ENCODE assay signal across 34 mouse cellular contexts in the genomic region with DNA sequence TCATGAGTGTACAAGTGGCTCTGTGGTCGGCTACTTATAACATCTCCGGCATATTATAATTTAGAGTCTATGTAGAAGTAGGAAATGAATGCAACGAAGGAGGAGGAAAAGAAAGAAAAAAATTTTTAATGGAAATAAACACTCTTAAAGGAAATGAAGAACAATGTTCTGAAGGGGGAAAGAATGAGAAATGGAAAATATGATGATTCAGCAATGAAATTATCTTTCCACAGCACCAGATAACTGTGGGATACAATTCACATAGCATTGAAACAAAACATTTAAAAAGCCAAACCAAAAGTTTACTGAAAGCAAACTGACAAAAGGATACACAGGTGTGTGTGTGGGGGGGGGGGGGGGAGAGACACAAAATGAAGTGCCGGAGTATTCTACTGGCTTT. TPM values are rescaled to one million over a fixed set of nuclear protein-coding genes. Genes with fewer than 3 reads are reported as not detected.
"Had no signal": no experiment of that assay in that cellular context is flagged by ENCODE, and none has a peak within 500 bp of the region (broad histone marks: within the 10 kb centered on the region; RNA-seq: fewer than 3 reads in every experiment).

No protein-coding gene starts in this region.

- H3K9ac ChIP-seq: embryonic facial prominence, embryonic 12.5 days; embryonic facial prominence, embryonic 13.5 days; embryonic facial prominence, embryonic 15.5 days; forebrain, embryonic 12.5 days; forebrain, embryonic 13.5 days; forebrain, embryonic 15.5 days; forebrain, postnatal 0 days had no signal

- H3K27ac ChIP-seq: embryonic facial prominence, embryonic 10.5 days; embryonic facial prominence, embryonic 12.5 days; embryonic facial prominence, embryonic 13.5 days; embryonic facial prominence, embryonic 15.5 days; forebrain, embryonic 10.5 days; forebrain, embryonic 12.5 days; forebrain, embryonic 13.5 days; forebrain, embryonic 15.5 days; gastrocnemius, adult 2 months; heart, adult 2 months; heart, embryonic 10.5 days had no signal

- H3K9me3 ChIP-seq: embryonic facial prominence, embryonic 10.5 days; embryonic facial prominence, embryonic 12.5 days; embryonic facial prominence, embryonic 13.5 days; embryonic facial prominence, embryonic 15.5 days; forebrain, embryonic 10.5 days; forebrain, embryonic 12.5 days; forebrain, embryonic 13.5 days; forebrain, embryonic 15.5 days; heart, embryonic 10.5 days had no signal

- H3K36me3 ChIP-seq: embryonic facial prominence, embryonic 10.5 days; embryonic facial prominence, embryonic 12.5 days; embryonic facial prominence, embryonic 13.5 days; embryonic facial prominence, embryonic 15.5 days; forebrain, embryonic 10.5 days; forebrain, embryonic 12.5 days; forebrain, embryonic 15.5 days; heart, embryonic 10.5 days had no signal

- H3K4me3 ChIP-seq: embryonic facial prominence, embryonic 10.5 days; embryonic facial prominence, embryonic 12.5 days; embryonic facial prominence, embryonic 13.5 days; embryonic facial prominence, embryonic 15.5 days; erythroblast, embryonic 14.5 days; forebrain, embryonic 10.5 days; forebrain, embryonic 12.5 days; forebrain, embryonic 13.5 days; forebrain, embryonic 15.5 days; gastrocnemius, adult 2 months; heart, adult 2 months; heart, embryonic 10.5 days had no signal

- H3K4me2 ChIP-seq: embryonic facial prominence, embryonic 12.5 days; embryonic facial prominence, embryonic 13.5 days; embryonic facial prominence, embryonic 15.5 days; forebrain, embryonic 12.5 days; forebrain, embryonic 13.5 days; forebrain, embryonic 15.5 days had no signal

- H3K27me3 ChIP-seq: embryonic facial prominence, embryonic 12.5 days; embryonic facial prominence, embryonic 13.5 days; embryonic facial prominence, embryonic 15.5 days; forebrain, embryonic 12.5 days; forebrain, embryonic 13.5 days; forebrain, embryonic 15.5 days had no signal

- H3K4me1 ChIP-seq: embryonic facial prominence, embryonic 10.5 days; embryonic facial prominence, embryonic 12.5 days; embryonic facial prominence, embryonic 13.5 days; embryonic facial prominence, embryonic 15.5 days; forebrain, embryonic 10.5 days; forebrain, embryonic 12.5 days; forebrain, embryonic 13.5 days; forebrain, embryonic 15.5 days; heart, embryonic 10.5 days had no signal

- DNase-seq: cerebellum, adult 9-11 months; cerebellum, postnatal 10 days; cerebellum, postnatal 14 days; cerebellum, postnatal 25 days; cerebellum, postnatal 36 days; embryo, embryonic 11 days; forebrain, postnatal 0 days; gastrocnemius, adult 2 months; gastrocnemius, postnatal 10 days; gastrocnemius, postnatal 14 days; gastrocnemius, postnatal 25 days; gastrocnemius, postnatal 36 days; heart, adult 11 months; heart, adult 18-20 months; heart, adult 2 months had no signal

RNA-seq across cellular contexts. Expression of a gene that starts 11.6 kb away (rescaled TPM):
- total RNA-seq: common myeloid progenitor, adult 5-6 weeks; forebrain, postnatal 0 days; gastrocnemius, adult 8-10 months; gastrocnemius, postnatal 10 days; granulocyte monocyte progenitor cell, adult 5-6 weeks had no signal
- polyA plus RNA-seq: cortical plate, adult 2 months; embryonic facial prominence, embryonic 10.5 days; embryonic facial prominence, embryonic 11.5 days; embryonic facial prominence, embryonic 12.5 days; embryonic facial prominence, embryonic 13.5 days; embryonic facial prominence, embryonic 15.5 days; erythroblast, embryonic 14.5 days; forebrain, embryonic 10.5 days; forebrain, embryonic 11.5 days; forebrain, embryonic 12.5 days; forebrain, embryonic 13.5 days; forebrain, embryonic 14.5 days; forebrain, embryonic 15.5 days; forebrain, embryonic 16.5 days; forebrain, postnatal 0 days; frontal cortex, adult 2 months; heart, embryonic 10.5 days had no signal

RNA-seq across cellular contexts. Expression of a gene that starts 23.2 kb away (rescaled TPM):
- polyA plus RNA-seq: erythroblast, embryonic 14.5 days had no signal

RNA-seq across cellular contexts. Expression of a gene that starts 37.3 kb away (rescaled TPM):
- polyA plus RNA-seq: erythroblast, embryonic 14.5 days; forebrain, embryonic 10.5 days had no signal
